In genomic region chr9:63360410-63360809, GRCm38 (mm10) we compare ENCODE assay signal across 18 mouse cellular contexts. TPM values are rescaled to one million over a fixed set of nuclear protein-coding genes. Genes with fewer than 3 reads are reported as not detected.
DNase-seq lines count a peak whose midpoint lies in the region; ATAC-seq and TF ChIP-seq lines count a peak whose summit lies in the region.
"Had no signal": no experiment of that assay in that cellular context is flagged by ENCODE, and none has a peak within 500 bp of the region (broad histone marks: within the 10 kb centered on the region; RNA-seq: fewer than 3 reads in every experiment).

No protein-coding gene starts in this region.

- TF ChIP-seq EP300 in lung, postnatal 0 days (IDR thresholded peaks at IDR 0.05), result no peak

- 0 out of 2 replicates have a peak, but pooled peaks cover 6% of the 10 kb centered on the region for H3K36me3 ChIP-seq in lung, postnatal 0 days (ENCODE audit: insufficient read depth, low read length)
- H3K36me3 ChIP-seq: neural tube, embryonic 12.5 days had no signal

- no peaks in the 10 kb centered on the region for H3K27me3 ChIP-seq in cerebellum, adult 2 months (ENCODE audit: control insufficient read depth, insufficient read depth, low read length)
- H3K27me3 ChIP-seq in lung, postnatal 0 days (replicated peaks; ENCODE audit: insufficient read depth, low read length), result no peaks in the 10 kb centered on the region
- H3K27me3 ChIP-seq: CH12.LX; forebrain, embryonic 13.5 days; heart, embryonic 13.5 days; intestine, embryonic 15.5 days; neural tube, embryonic 12.5 days; Patski had no signal

- no peak overlapping the region for H3K4me3 ChIP-seq in cerebellum, adult 2 months (replicated peaks; ENCODE audit: insufficient read depth, low read depth, low read length)
- no peak overlapping the region for H3K4me3 ChIP-seq in lung, postnatal 0 days (ENCODE audit: low read depth, low read length)
- H3K4me3 ChIP-seq in lung, adult 2 months (replicated peaks; ENCODE audit: extremely low read depth, low read depth, low read length), result no peak overlapping the region
- H3K4me3 ChIP-seq in cortical plate, adult 2 months (ENCODE audit: insufficient read depth, low read length), result no peak overlapping the region
- H3K4me3 ChIP-seq: forebrain, embryonic 13.5 days; heart, embryonic 13.5 days; intestine, embryonic 15.5 days; neural tube, embryonic 12.5 days had no signal

- 69% methylated on average over 3 of the region's 3 CpGs for WGBS in cerebellum, adult 2 months
- WGBS in lung, postnatal 0 days, result 57% methylated on average over 3 of the region's 3 CpGs
- 59% methylated on average over 3 of the region's 3 CpGs for WGBS in lung, adult 2 months

- no peak for ATAC-seq in lung, postnatal 0 days
- ATAC-seq: forebrain, embryonic 13.5 days; intestine, embryonic 15.5 days; Patski had no signal

- no peak overlapping the region for H3K9ac ChIP-seq in lung, postnatal 0 days (replicated peaks; ENCODE audit: low read depth)
- H3K9ac ChIP-seq: forebrain, embryonic 13.5 days; heart, embryonic 13.5 days; intestine, embryonic 15.5 days; neural tube, embryonic 12.5 days had no signal

- 0 out of 2 replicates have a peak, but pooled peaks have one; percentile 8 for TF ChIP-seq CTCF in cerebellum, adult 2 months (IDR thresholded peaks at IDR 0.05; ENCODE audit: borderline replicate concordance, insufficient read depth, low read depth, low read length)
- TF ChIP-seq CTCF in lung, postnatal 0 days (IDR thresholded peaks at IDR 0.05), result peak; percentile 41
- no peak for TF ChIP-seq CTCF in lung, adult 2 months (IDR thresholded peaks at IDR 0.05; ENCODE audit: insufficient read depth, low read length)
- 0 out of 2 replicates have a peak, but pooled peaks have one; percentile 22 for TF ChIP-seq CTCF in cortical plate, adult 2 months (IDR thresholded peaks at IDR 0.05; ENCODE audit: extremely low read depth, insufficient read depth, low read length)

- H3K27ac ChIP-seq in cerebellum, adult 2 months (ENCODE audit: insufficient read depth, low read length), result no peak overlapping the region
- no peak overlapping the region for H3K27ac ChIP-seq in lung, postnatal 0 days (ENCODE audit: low read length)
- H3K27ac ChIP-seq in cortical plate, adult 2 months (ENCODE audit: insufficient read depth, low read length), result no peak overlapping the region
- H3K27ac ChIP-seq: forebrain, embryonic 13.5 days; heart, embryonic 13.5 days; intestine, embryonic 15.5 days; macrophage; neural tube, embryonic 12.5 days had no signal

- H3K4me2 ChIP-seq in lung, postnatal 0 days (replicated peaks; ENCODE audit: low read depth, low read length), result no peak overlapping the region
- H3K4me2 ChIP-seq: forebrain, embryonic 13.5 days; heart, embryonic 13.5 days; intestine, embryonic 15.5 days; neural tube, embryonic 12.5 days had no signal

- TF ChIP-seq POLR2A in cerebellum, adult 2 months (IDR thresholded peaks at IDR 0.05; ENCODE audit: borderline replicate concordance, insufficient read depth, low read length), result no peak
- TF ChIP-seq POLR2A in lung, adult 2 months (IDR thresholded peaks at IDR 0.05; ENCODE audit: borderline replicate concordance, extremely low read depth, low read depth, low read length), result no peak
- TF ChIP-seq POLR2A in cortical plate, adult 2 months (IDR thresholded peaks at IDR 0.05; ENCODE audit: extremely low read depth, insufficient read depth, low read length), result no peak

- H3K9me3 ChIP-seq in lung, postnatal 0 days (ENCODE audit: low read length), result no peaks in the 10 kb centered on the region
- H3K9me3 ChIP-seq: forebrain, embryonic 13.5 days; heart, embryonic 13.5 days; intestine, embryonic 15.5 days had no signal

- DNase-seq in cerebellum, adult 2 months, result no peak
- no peak for DNase-seq in cerebellum, postnatal 25 days
- peak; percentile 11 for DNase-seq in heart, postnatal 4 days
- DNase-seq in heart, adult 18-20 months, result no peak
- DNase-seq in lung, postnatal 0 days (ENCODE audit: low spot score), result no peak
- DNase-seq in lung, adult 2 months, result no peak
- DNase-seq in adrenal gland, postnatal 10 days, result no peak
- DNase-seq: cerebellum, adult 11-12 months; gastrocnemius, postnatal 14 days; kidney, postnatal 14 days had no signal

- H3K4me1 ChIP-seq in cerebellum, adult 2 months (ENCODE audit: control insufficient read depth, insufficient read depth, low read length), result peaks cover 3% of the 10 kb centered on the region
- H3K4me1 ChIP-seq in lung, postnatal 0 days (ENCODE audit: insufficient read depth, low read depth, low read length), result no peaks in the 10 kb centered on the region
- no peaks in the 10 kb centered on the region for H3K4me1 ChIP-seq in lung, adult 2 months (ENCODE audit: control insufficient read depth, insufficient read depth, low read length)
- peaks cover 4% of the 10 kb centered on the region; the same call in 1 of the 2 replicates for H3K4me1 ChIP-seq in cortical plate, adult 2 months (ENCODE audit: control insufficient read depth, insufficient read depth, low read length)
- H3K4me1 ChIP-seq: forebrain, embryonic 13.5 days; intestine, embryonic 15.5 days; neural tube, embryonic 12.5 days had no signal

RNA-seq across cellular contexts. Expression of gene Map2k5, which starts 17.3 kb away (rescaled TPM):
- 36.2 and 38.4 TPM in 2 replicates for polyA plus RNA-seq in cerebellum, adult 2 months (2012; rRNA removed)
- 10 to 100 TPM; 26.0 to 26.2 TPM for total RNA-seq in heart, postnatal 4 days (2021)
- 10 to 100 TPM; 17.1 to 18.4 TPM for total RNA-seq in heart, adult 18-20 months (2021)
- polyA plus RNA-seq in lung, postnatal 0 days (2015; fragmentation: Nextera tagmentation; extraction: Ambion mirVana), result 21.5 and 23.1 TPM in 2 replicates
- 38.0 and 45.8 TPM in 2 replicates for polyA plus RNA-seq in lung, adult 2 months (2012; rRNA removed)
- polyA plus RNA-seq in cortical plate, adult 2 months (2012; rRNA removed), result 32.7 and 33.8 TPM in 2 replicates
- 10 to 100 TPM; 27.0 to 35.4 TPM for total RNA-seq in adrenal gland, postnatal 10 days (2021)

RNA-seq across cellular contexts. Expression of gene 2300009A05Rik, which starts 38.6 kb away (rescaled TPM):
- polyA plus RNA-seq in cerebellum, adult 2 months (2012; rRNA removed), result 49.0 and 57.7 TPM in 2 replicates
- 10 to 100 TPM; 42.2 to 52.3 TPM for total RNA-seq in heart, postnatal 4 days (2021)
- total RNA-seq in heart, adult 18-20 months (2021), result 10 to 100 TPM; 26.7 to 29.5 TPM
- 51.7 and 57.5 TPM in 2 replicates for polyA plus RNA-seq in lung, postnatal 0 days (2015; fragmentation: Nextera tagmentation; extraction: Ambion mirVana)
- 36.0 and 58.5 TPM in 2 replicates for polyA plus RNA-seq in lung, adult 2 months (2012; rRNA removed)
- 29.6 and 35.2 TPM in 2 replicates for polyA plus RNA-seq in cortical plate, adult 2 months (2012; rRNA removed)
- 10 to 100 TPM; 49.1 to 55.6 TPM for total RNA-seq in adrenal gland, postnatal 10 days (2021)
